ENCODE assay signal across 12 mouse cellular contexts in genomic region chr5:135822316-135822944, GRCm38 (mm10). TPM values are rescaled to one million over a fixed set of nuclear protein-coding genes. Genes with fewer than 3 reads are reported as not detected.
DNase-seq lines count a peak whose midpoint lies in the region; ATAC-seq and TF ChIP-seq lines count a peak whose summit lies in the region.
"Had no signal": no experiment of that assay in that cellular context is flagged by ENCODE, and none has a peak within 500 bp of the region (broad histone marks: within the 10 kb centered on the region; RNA-seq: fewer than 3 reads in every experiment).

No protein-coding gene starts in this region.

- no peak overlapping the region for H3K27ac ChIP-seq in forebrain, embryonic 11.5 days (ENCODE audit: low read depth, low read length)
- H3K27ac ChIP-seq in hindbrain, embryonic 16.5 days (ENCODE audit: low read depth, low read length) = peak overlapping the region; percentile 84
- H3K27ac ChIP-seq in neural tube, embryonic 11.5 days (ENCODE audit: low read depth, low read length) = peak overlapping the region; percentile 72; the same call in 1 of the 2 replicates
- no peak overlapping the region for H3K27ac ChIP-seq in gastrocnemius, adult 2 months
- H3K27ac ChIP-seq: limb, embryonic 15.5 days had no signal

- intact Hi-C loops in gastrocnemius, adult 2 months (cut with DNase I) = no loop called here

- 21% methylated on average over 7 of the region's 7 CpGs for WGBS in forebrain, embryonic 11.5 days
- WGBS in hindbrain, embryonic 16.5 days = 17% methylated on average over 7 of the region's 7 CpGs
- WGBS in neural tube, embryonic 11.5 days = 16% methylated on average over 7 of the region's 7 CpGs

- DNase-seq in embryo, embryonic 11 days = peak; percentile 62
- no peak for DNase-seq in forebrain, embryonic 11.5 days (ENCODE audit: low spot score)
- DNase-seq in neural tube, embryonic 11.5 days (ENCODE audit: low spot score) = peak; percentile 61
- DNase-seq in gastrocnemius, adult 2 months = no peak
- no peak for DNase-seq in adrenal gland, postnatal 25 days
- no peak for DNase-seq in kidney, adult 18-20 months
- DNase-seq: cerebellum, adult 18-20 months had no signal

- no peak overlapping the region for H3K9ac ChIP-seq in forebrain, embryonic 11.5 days (ENCODE audit: low read length)
- H3K9ac ChIP-seq in hindbrain, embryonic 16.5 days (ENCODE audit: low read depth, low read length) = peak overlapping the region; percentile 51; the same call in 1 of the 2 replicates
- no peak overlapping the region for H3K9ac ChIP-seq in neural tube, embryonic 11.5 days (ENCODE audit: low read length)
- H3K9ac ChIP-seq: limb, embryonic 15.5 days had no signal

- H3K4me1 ChIP-seq in forebrain, embryonic 11.5 days (replicated peaks; ENCODE audit: control insufficient read depth, insufficient read depth, low read length) = peaks cover 6% of the 10 kb centered on the region; the same call in 1 of the 2 replicates
- H3K4me1 ChIP-seq in hindbrain, embryonic 16.5 days (ENCODE audit: control insufficient read depth, insufficient read depth, low read depth, low read length) = peaks cover 22% of the 10 kb centered on the region
- H3K4me1 ChIP-seq in neural tube, embryonic 11.5 days (ENCODE audit: control insufficient read depth, insufficient read depth, low read length) = 0 out of 2 replicates have a peak, but pooled peaks cover 2% of the 10 kb centered on the region
- H3K4me1 ChIP-seq: limb, embryonic 15.5 days had no signal

- H3K4me2 ChIP-seq in forebrain, embryonic 11.5 days (ENCODE audit: low read depth, low read length, severe bottlenecking) = no peak overlapping the region
- peak overlapping the region; percentile 31 for H3K4me2 ChIP-seq in hindbrain, embryonic 16.5 days (ENCODE audit: low read length)
- H3K4me2 ChIP-seq in neural tube, embryonic 11.5 days (ENCODE audit: low read depth) = no peak overlapping the region
- H3K4me2 ChIP-seq: limb, embryonic 15.5 days had no signal

- no peaks in the 10 kb centered on the region for H3K36me3 ChIP-seq in forebrain, embryonic 11.5 days (ENCODE audit: control insufficient read depth, insufficient read depth, low read length)
- H3K36me3 ChIP-seq in hindbrain, embryonic 16.5 days (ENCODE audit: control insufficient read depth, insufficient read depth, low read length) = no peaks in the 10 kb centered on the region
- no peaks in the 10 kb centered on the region for H3K36me3 ChIP-seq in neural tube, embryonic 11.5 days (ENCODE audit: control insufficient read depth, insufficient read depth, low read length)
- H3K36me3 ChIP-seq: limb, embryonic 15.5 days had no signal

- TF ChIP-seq CTCF in gastrocnemius, adult 2 months (IDR thresholded peaks at IDR 0.05) = no peak

- no peaks in the 10 kb centered on the region for H3K9me3 ChIP-seq in forebrain, embryonic 11.5 days (ENCODE audit: control insufficient read depth, low read length)
- no peaks in the 10 kb centered on the region for H3K9me3 ChIP-seq in hindbrain, embryonic 16.5 days (ENCODE audit: control insufficient read depth, low read length)
- no peaks in the 10 kb centered on the region for H3K9me3 ChIP-seq in neural tube, embryonic 11.5 days (ENCODE audit: control insufficient read depth, low read length)
- H3K9me3 ChIP-seq: limb, embryonic 15.5 days had no signal

- ATAC-seq in forebrain, embryonic 11.5 days (replicated peaks; ENCODE audit: low FRiP score) = 0 out of 2 replicates have a peak, but pooled peaks have one; percentile 55
- ATAC-seq in hindbrain, embryonic 16.5 days = peak; percentile 63
- peak; percentile 67; the same call in 1 of the 2 replicates for ATAC-seq in neural tube, embryonic 11.5 days (ENCODE audit: insufficient read depth, low FRiP score, low TSS enrichment)
- ATAC-seq: inflammation-experienced regulatory T-cells, adult 6 months had no signal

- H3K4me3 ChIP-seq in forebrain, embryonic 11.5 days (ENCODE audit: low read depth, low read length) = no peak overlapping the region
- no peak overlapping the region for H3K4me3 ChIP-seq in hindbrain, embryonic 16.5 days (ENCODE audit: low read length)
- H3K4me3 ChIP-seq in neural tube, embryonic 11.5 days (ENCODE audit: low read depth, low read length) = no peak overlapping the region
- H3K4me3 ChIP-seq in gastrocnemius, adult 2 months = no peak overlapping the region
- H3K4me3 ChIP-seq: limb, embryonic 15.5 days had no signal

- H3K27me3 ChIP-seq in forebrain, embryonic 11.5 days (ENCODE audit: control insufficient read depth, insufficient read depth, low read length) = no peaks in the 10 kb centered on the region
- H3K27me3 ChIP-seq in hindbrain, embryonic 16.5 days (replicated peaks; ENCODE audit: control insufficient read depth, insufficient read depth, low read length) = no peaks in the 10 kb centered on the region
- no peaks in the 10 kb centered on the region for H3K27me3 ChIP-seq in neural tube, embryonic 11.5 days (ENCODE audit: control insufficient read depth, insufficient read depth, low read length)

RNA-seq across cellular contexts. Expression of gene Srrm3, which starts 15.7 kb away (rescaled TPM):
- 12.3 and 12.7 TPM in 2 replicates for polyA plus RNA-seq in forebrain, embryonic 11.5 days (2014; fragmentation: Nextera tagmentation; extraction: Ambion mirVana)
- polyA plus RNA-seq in hindbrain, embryonic 16.5 days (2015; fragmentation: Nextera tagmentation; extraction: Ambion mirVana) = 59.7 and 65.9 TPM in 2 replicates
- polyA plus RNA-seq in neural tube, embryonic 11.5 days (2014; fragmentation: Nextera tagmentation; extraction: Ambion mirVana) = 22.9 and 25.5 TPM in 2 replicates
- not detected for total RNA-seq in gastrocnemius, adult 2 months (2021)
- 1.7 and 5.6 TPM in 2 replicates for total RNA-seq in adrenal gland, postnatal 25 days (2021)
- polyA plus RNA-seq: inflammation-experienced regulatory T-cells, adult 6 months; thymus, postnatal 0 days had no signal

RNA-seq across cellular contexts. Expression of gene Mdh2, which starts 44.1 kb away (rescaled TPM):
- 526 and 536 TPM in 2 replicates for polyA plus RNA-seq in forebrain, embryonic 11.5 days (2014; fragmentation: Nextera tagmentation; extraction: Ambion mirVana)
- polyA plus RNA-seq in hindbrain, embryonic 16.5 days (2015; fragmentation: Nextera tagmentation; extraction: Ambion mirVana) = 670 and 701 TPM in 2 replicates
- 602 and 630 TPM in 2 replicates for polyA plus RNA-seq in neural tube, embryonic 11.5 days (2014; fragmentation: Nextera tagmentation; extraction: Ambion mirVana)
- total RNA-seq in gastrocnemius, adult 2 months (2021) = 1,000 to 10,000 TPM in 1 of 2 experiments, 100 to 1,000 TPM in 1; 910 to 1,211 TPM
- 408 and 463 TPM in 2 replicates for total RNA-seq in adrenal gland, postnatal 25 days (2021)

RNA-seq across cellular contexts. Expression of gene Styxl1, which starts 44.2 kb away (rescaled TPM):
- not detected in 2 replicates for polyA plus RNA-seq in forebrain, embryonic 11.5 days (2014; fragmentation: Nextera tagmentation; extraction: Ambion mirVana)
- 0.48 and 0.51 TPM in 2 replicates for polyA plus RNA-seq in hindbrain, embryonic 16.5 days (2015; fragmentation: Nextera tagmentation; extraction: Ambion mirVana)
- polyA plus RNA-seq in neural tube, embryonic 11.5 days (2014; fragmentation: Nextera tagmentation; extraction: Ambion mirVana) = 0.24 TPM in 1 of 2 replicates, not detected in the other
- not detected for total RNA-seq in gastrocnemius, adult 2 months (2021)
- 0.36 TPM in 1 of 2 replicates, not detected in the other for total RNA-seq in adrenal gland, postnatal 25 days (2021)
- polyA plus RNA-seq: spleen, adult 2 months had no signal

Comparison
In these comparisons a context has a peak if more than half of its experiments do, and no peak if none do; other contexts are left out.
1. DNase-seq: peak in embryo, embryonic 11 days (single experiment) and neural tube, embryonic 11.5 days (single experiment); none in forebrain, embryonic 11.5 days (single experiment), gastrocnemius, adult 2 months (single experiment), adrenal gland, postnatal 25 days (single experiment) and kidney, adult 18-20 months (single experiment).
2. H3K27ac ChIP-seq: peak in hindbrain, embryonic 16.5 days (single experiment) and neural tube, embryonic 11.5 days (single experiment); none in forebrain, embryonic 11.5 days (single experiment) and gastrocnemius, adult 2 months (single experiment).
3. Peak in every context shown above with its lines, with median percentiles within 50 percentile points of each other: ATAC-seq.